Mouse (Mus musculus): ENCODE data around the gene Mlec. TPM values are rescaled to one million over a fixed set of nuclear protein-coding genes. Genes with fewer than 3 reads are reported as not detected.

Mlec gene
- polyA plus RNA-seq, 1 experiment, result 182 TPM

GRCm38 (mm10) chr5:115181248-115181940, 23.4 kb upstream of the Mlec start:
- TF ChIP-seq CTCF (IDR thresholded peaks at IDR 0.05; ENCODE audit: borderline replicate concordance, insufficient read depth, low read length), result no peak
- no peak for TF ChIP-seq POLR2A (IDR thresholded peaks at IDR 0.05; ENCODE audit: low read depth, low read length)
- Histone ChIP-seq H3K4me1 (ENCODE audit: control insufficient read depth, insufficient read depth, low read length) (no peaks in the 10 kb centered on the region), H3K4me3 (ENCODE audit: insufficient read depth, low read length) (no peak overlapping the region), H3K27ac (ENCODE audit: insufficient read depth, low read length) (no peak overlapping the region)

DNA sequence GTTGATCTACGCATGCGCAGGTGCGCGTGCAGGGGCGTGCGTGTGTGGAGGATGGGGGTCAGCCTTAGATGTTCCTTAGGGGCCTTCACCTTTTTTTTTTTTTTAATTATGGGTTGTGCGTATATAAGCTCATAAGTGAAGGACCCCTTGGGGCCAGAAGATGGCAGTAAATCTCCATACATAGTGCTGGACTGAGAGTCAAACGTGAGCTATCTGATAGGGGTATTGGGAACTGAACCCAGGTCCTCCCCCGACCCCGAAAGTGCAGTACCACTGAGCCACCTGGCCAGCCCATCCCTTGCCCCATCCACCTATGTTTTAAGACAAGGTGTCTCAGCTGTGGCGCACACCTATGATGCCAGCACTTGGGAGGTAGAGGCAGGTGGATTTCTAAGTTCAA, 21.6 kb upstream of the Mlec start:
- no peak for TF ChIP-seq POLR2A (IDR thresholded peaks at IDR 0.05; ENCODE audit: low read depth, low read length)
- TF ChIP-seq CTCF (IDR thresholded peaks at IDR 0.05; ENCODE audit: borderline replicate concordance, insufficient read depth, low read length), result no peak
- Histone ChIP-seq H3K4me3 (ENCODE audit: insufficient read depth, low read length) (no peak overlapping the region), H3K4me1 (ENCODE audit: control insufficient read depth, insufficient read depth, low read length) (no peaks in the 10 kb centered on the region), H3K27ac (ENCODE audit: insufficient read depth, low read length) (no peak overlapping the region)

DNA sequence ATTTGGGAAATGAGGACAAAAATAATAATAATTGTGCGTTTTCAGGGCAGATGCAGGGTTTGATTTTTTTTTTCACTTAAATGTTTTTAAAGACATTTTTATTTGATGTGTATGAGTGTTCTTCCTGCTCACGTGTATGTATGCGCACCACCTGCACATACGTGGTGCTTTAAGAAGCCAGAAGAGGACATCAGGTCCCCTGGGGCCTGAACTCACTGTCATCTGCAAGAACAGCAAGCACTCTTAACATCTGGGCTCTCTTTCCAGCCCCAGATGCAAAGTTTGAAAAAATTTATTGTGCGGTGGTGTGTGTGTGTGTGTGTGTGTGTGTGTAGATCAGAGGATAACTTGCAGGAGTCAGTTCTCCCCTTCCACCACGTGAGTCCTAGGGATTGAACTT, 19.9 kb upstream of the Mlec start:
- TF ChIP-seq CTCF (IDR thresholded peaks at IDR 0.05; ENCODE audit: borderline replicate concordance, insufficient read depth, low read length), result no peak
- H3K4me1 ChIP-seq (ENCODE audit: control insufficient read depth, insufficient read depth, low read length), result no peaks in the 10 kb centered on the region
- no peak overlapping the region for H3K27ac ChIP-seq (ENCODE audit: insufficient read depth, low read length)
- H3K4me3 ChIP-seq (ENCODE audit: insufficient read depth, low read length), result no peak overlapping the region

GRCm38 (mm10) chr5:115174554-115174953, 16.6 kb upstream of the Mlec start:
- no peak for TF ChIP-seq CTCF (IDR thresholded peaks at IDR 0.05; ENCODE audit: borderline replicate concordance, insufficient read depth, low read length)
- Histone ChIP-seq H3K27ac (ENCODE audit: insufficient read depth, low read length) (no peak overlapping the region), H3K4me3 (ENCODE audit: insufficient read depth, low read length) (no peak overlapping the region), H3K4me1 (ENCODE audit: control insufficient read depth, insufficient read depth, low read length) (no peaks in the 10 kb centered on the region)

DNA sequence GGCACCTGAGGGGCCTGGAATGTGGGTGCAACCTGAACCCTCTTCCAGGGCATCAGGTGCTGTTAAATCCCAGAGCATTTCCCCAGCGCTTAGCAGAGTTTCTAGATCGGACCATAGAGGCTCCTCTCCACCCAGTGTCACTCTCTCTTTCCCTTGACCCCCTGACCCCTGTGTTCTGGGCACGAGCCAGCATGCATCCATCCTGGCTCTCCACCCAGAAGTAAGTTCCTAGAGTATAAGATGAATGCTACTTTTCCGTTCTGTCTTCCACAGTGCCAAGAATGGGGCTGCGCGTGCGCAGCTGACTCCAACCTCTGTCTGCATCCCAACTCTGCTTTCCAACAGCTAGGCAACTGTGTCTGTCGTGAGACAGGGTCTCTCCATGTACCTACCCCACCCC, 12.2 kb upstream of the Mlec start:
- H3K4me3 ChIP-seq (ENCODE audit: insufficient read depth, low read length), result no peak overlapping the region
- no peaks in the 10 kb centered on the region for H3K4me1 ChIP-seq (ENCODE audit: control insufficient read depth, insufficient read depth, low read length)
- no peak for TF ChIP-seq CTCF (IDR thresholded peaks at IDR 0.05; ENCODE audit: borderline replicate concordance, insufficient read depth, low read length)
- TF ChIP-seq POLR2A (IDR thresholded peaks at IDR 0.05; ENCODE audit: low read depth, low read length), result no peak
- H3K27ac ChIP-seq (ENCODE audit: insufficient read depth, low read length), result no peak overlapping the region

- Histone ChIP-seq H3K4me3 (ENCODE audit: insufficient read depth, low read length) (no peak overlapping the region), H3K4me1 (ENCODE audit: control insufficient read depth, insufficient read depth, low read length) (no peaks in the 10 kb centered on the region), H3K27ac (ENCODE audit: insufficient read depth, low read length) (no peak overlapping the region)
- TF ChIP-seq POLR2A (IDR thresholded peaks at IDR 0.05; ENCODE audit: low read depth, low read length), result no peak
- no peak for TF ChIP-seq CTCF (IDR thresholded peaks at IDR 0.05; ENCODE audit: borderline replicate concordance, insufficient read depth, low read length)
Observed at GRCm38 (mm10) chr5:115168641-115169415, 10.8 kb upstream of the Mlec start.

GRCm38 (mm10) chr5:115167396-115167795, 9.4 kb upstream of the Mlec start:
- Histone ChIP-seq H3K27ac (ENCODE audit: insufficient read depth, low read length) (no peak overlapping the region), H3K4me1 (ENCODE audit: control insufficient read depth, insufficient read depth, low read length) (no peaks in the 10 kb centered on the region), H3K4me3 (ENCODE audit: insufficient read depth, low read length) (no peak overlapping the region)
- TF ChIP-seq POLR2A (IDR thresholded peaks at IDR 0.05; ENCODE audit: low read depth, low read length) (no peak), CTCF (IDR thresholded peaks at IDR 0.05; ENCODE audit: borderline replicate concordance, insufficient read depth, low read length) (no peak)

- no peaks in the 10 kb centered on the region for H3K4me1 ChIP-seq (ENCODE audit: control insufficient read depth, insufficient read depth, low read length)
- no peak overlapping the region for H3K4me3 ChIP-seq (ENCODE audit: insufficient read depth, low read length)
- H3K27ac ChIP-seq (ENCODE audit: insufficient read depth, low read length), result no peak overlapping the region
- TF ChIP-seq CTCF (IDR thresholded peaks at IDR 0.05; ENCODE audit: borderline replicate concordance, insufficient read depth, low read length) (no peak), POLR2A (IDR thresholded peaks at IDR 0.05; ENCODE audit: low read depth, low read length) (no peak)
Observed at GRCm38 (mm10) chr5:115166815-115167194, 8.8 kb upstream of the Mlec start.

- Histone ChIP-seq H3K4me3 (ENCODE audit: insufficient read depth, low read length) (no peak overlapping the region), H3K27ac (ENCODE audit: insufficient read depth, low read length) (no peak overlapping the region), H3K4me1 (ENCODE audit: control insufficient read depth, insufficient read depth, low read length) (no peaks in the 10 kb centered on the region)
- TF ChIP-seq CTCF (IDR thresholded peaks at IDR 0.05; ENCODE audit: borderline replicate concordance, insufficient read depth, low read length) (no peak), POLR2A (IDR thresholded peaks at IDR 0.05; ENCODE audit: low read depth, low read length) (no peak)
Observed at GRCm38 (mm10) chr5:115165895-115166814, 8.2 kb upstream of the Mlec start.

Data from embryonic fibroblast, embryonic 13.5 days (primary cell).